Mouse (Mus musculus): ENCODE measurements around the gene Ikzf1.

Ikzf1 gene

DNA sequence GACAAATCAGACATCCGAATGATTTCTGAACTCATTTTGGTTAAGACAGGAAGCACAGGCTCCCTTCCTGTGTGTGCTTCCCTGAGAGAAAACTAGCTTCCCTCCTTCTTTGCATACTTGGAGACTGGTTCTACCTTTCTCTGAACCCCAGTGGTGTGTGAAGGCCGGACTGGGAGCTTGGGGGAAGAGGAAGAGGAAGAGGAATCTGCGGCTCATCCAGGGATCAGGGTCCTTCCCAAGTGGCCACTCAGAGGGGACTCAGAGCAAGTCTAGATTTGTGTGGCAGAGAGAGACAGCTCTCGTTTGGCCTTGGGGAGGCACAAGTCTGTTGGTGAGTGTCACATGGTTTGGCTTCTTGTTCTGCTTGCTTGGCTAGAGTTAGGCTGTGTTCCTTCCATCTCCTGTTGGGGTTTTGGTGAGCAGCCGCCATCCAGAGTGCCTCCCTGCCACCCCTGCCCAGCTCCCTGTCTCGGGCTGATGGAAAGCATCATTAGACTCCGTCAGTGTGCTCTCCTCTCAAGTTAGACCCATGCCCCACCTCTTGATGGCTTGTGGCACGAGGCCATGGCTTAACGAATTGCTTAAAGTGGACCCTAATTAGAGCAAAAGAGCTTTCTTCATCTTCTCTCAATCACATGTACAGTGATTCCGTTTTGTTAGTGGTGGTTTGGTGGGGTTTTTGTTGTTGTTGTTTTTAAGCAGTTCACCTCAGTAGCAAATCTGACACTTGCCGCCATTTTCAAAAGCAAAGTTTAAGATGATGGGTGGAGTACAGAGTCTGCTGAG is 5.4 kb downstream of the Ikzf1 start:
- peak; percentile 73 for DNase-seq (ENCODE audit: low spot score)

DNA sequence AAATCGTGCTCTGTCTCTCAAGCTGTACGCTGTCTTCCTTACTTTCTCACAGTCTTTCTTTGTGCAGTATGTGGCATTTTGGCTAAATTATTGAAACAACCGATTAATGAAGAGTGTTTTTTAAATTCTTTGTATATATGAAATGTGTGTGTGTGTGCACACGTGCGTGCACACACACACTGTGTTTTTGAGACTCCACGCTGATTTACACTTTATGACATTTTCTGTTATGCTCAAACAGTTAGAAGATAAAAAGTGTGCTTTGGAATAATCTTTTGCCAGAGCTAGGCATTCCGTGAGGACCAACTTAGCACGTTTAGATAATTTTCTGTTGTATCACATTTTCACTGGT is 6.0 kb downstream of the Ikzf1 start:
- DNase-seq (ENCODE audit: low spot score): no peak

DNA sequence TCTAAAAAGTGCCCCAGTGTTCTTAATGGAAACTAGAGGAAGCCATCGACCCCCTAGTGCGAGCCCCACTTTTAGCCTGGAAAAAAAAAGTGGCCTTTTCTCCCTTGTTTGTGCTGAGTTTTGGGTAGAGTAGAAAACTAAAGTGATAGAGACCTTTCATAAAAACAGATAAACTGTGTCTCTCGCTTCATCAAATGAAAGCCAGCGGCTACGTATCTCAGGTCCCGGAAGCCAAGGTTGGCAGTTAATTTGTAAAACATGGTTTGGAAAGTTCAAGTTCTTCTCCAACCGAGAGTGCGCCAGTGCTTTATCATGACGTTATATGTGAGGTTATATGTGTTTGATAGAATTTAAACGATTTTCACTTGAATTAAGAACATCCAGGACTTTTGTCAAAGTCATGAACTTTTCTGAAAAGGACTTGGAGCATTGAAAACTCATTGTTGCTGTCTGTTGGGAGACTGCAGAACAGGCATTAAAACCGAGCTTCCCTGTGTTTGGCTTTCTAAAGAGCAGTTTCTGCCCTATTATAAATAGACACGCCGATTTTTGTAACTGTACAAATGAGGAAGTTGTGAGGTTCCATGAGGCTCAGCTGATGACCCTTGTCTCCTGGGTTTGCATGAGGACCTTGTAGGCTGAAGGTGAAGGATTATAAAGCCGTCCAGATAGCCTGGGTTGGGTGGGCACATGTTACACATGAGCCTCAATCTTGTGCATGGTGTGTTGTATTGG is 6.7 kb downstream of the Ikzf1 start:
- peak; percentile 59 for DNase-seq (ENCODE audit: low spot score)

DNA sequence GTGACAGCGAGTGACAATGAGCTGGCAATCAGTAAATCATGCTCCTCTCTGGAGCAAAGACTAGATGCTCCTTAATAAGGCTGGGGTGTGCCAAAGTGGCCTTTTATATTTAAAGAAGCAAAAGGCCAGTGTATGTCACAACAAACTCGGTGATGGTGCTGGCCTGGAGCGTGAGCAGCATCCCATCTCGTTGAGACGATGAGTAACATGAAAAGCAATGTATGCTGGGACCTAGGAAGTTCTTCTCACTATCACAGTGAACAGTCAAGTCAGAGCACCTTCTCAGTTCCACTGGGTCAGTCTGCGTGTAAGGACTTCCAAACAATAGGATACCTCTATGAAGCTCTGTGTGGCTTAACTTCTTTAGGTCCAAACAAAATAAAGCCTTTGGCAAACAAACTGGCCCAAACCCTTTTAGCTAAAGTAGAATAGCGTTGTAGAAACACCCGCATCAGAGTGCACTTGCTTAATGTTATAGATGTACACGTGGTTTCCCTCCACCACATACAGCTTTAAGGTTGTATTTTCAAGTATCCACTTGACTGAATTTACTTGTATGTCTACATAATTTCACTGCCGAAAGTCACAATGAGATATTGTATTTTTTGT is 7.9 kb downstream of the Ikzf1 start:
- peak; percentile 57 for DNase-seq (ENCODE audit: low spot score)

DNA sequence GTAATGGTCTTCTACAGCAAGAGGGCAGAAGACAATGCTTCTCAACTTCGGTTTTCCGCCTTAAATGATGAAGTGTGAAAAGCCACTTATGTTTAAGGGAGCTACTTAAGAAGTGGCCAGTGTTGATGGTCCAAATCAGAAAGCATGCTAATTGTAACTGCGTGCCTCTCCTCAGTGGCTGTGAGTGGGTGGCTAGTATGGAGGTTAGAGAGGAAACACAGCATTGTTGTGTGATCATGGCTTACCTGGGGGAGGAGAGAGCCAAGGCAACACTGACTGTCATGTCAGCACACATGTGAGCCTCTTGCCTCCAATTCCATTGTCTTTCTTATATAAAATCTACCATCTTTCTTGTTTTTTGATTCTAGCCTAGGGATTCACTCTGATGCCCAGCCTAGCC is 8.6 kb downstream of the Ikzf1 start:
- no peak for DNase-seq (ENCODE audit: low spot score)

DNA sequence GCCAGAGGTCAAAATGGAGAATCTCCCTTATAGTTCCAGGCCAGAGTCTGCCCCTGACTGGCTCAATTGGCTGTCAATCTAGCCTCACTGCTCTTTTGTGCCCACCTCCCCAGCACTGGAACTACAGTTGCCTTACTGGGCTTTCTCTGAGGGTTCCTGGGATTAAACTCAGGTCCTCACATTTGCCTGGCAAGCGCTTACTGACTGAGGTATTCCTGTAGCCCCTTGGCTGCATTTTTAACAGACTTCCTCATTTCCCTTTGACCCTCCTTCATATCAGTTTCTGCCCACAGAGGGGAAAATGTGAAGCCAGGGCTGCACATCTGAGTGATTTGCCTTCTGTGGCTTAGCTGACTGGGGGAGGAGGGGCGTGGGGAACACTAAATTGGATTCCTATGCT is 9.3 kb downstream of the Ikzf1 start:
- DNase-seq (ENCODE audit: low spot score): no peak

DNA sequence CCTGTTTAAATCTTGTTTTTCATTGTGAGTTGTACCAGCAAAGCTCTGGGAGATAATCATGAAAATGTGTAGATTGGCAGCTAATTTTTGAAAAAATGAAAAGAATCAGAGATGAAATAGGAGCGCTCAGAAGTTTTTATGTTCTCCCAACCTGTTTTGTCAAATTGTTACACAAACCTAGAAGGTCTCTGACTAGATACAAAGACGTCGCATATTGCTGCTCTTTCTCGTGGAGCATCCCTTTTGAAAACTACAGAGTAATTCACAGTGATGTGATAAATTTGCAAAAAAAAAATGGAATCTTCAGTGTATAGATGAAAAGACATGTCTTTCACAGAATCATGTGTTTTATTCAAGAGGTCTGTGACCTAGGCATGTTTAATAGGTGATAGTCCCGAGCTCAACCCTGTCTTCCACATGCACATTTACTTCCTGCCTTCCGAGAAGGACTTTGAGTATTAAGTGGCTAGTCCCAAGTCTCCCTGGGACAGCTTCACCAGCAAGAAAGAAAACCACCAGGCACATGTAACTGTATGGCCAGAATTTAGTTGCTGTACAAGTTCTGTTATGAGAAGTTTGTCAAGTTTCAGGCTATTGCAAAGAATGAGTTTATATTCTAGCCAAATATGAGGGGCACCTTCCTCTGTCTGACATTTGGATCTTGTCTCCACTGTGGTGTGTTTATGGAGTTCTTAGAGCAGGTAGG is 9.8 kb downstream of the Ikzf1 start:
- no peak for DNase-seq (ENCODE audit: low spot score)

DNA sequence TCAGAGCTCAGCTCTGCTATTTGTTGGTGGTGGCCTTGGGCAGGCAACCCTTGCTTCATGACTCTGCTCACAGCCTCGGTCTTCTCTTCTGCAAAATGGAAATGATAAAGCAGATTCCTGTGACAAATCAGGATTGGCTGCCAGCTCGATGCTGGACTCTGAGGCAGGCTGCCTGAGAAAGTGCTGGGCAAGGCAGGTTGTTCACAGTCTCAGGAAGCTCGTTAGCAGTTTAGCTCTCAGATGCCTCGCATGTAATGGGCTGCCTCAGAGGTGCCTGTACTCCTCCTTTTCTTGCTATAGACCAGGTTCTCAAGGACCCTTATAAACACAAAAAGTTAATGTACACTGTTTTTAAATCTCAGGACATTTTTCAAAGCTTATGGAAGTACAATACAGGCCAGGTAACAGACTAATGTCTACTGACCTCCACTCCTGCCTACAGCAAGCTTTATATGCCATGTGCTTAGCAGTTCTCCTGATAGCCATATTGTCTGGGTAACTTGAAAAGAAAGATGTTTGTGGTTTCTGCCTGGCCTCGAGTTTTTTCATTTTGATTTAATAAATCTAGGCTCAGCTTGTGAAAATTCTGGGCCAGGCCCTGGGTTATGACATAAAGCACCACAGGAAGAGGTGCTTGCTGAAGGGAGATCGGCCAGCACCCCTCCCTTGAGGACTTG is 10.5 kb downstream of the Ikzf1 start:
- no peak for DNase-seq (ENCODE audit: low spot score)

DNA sequence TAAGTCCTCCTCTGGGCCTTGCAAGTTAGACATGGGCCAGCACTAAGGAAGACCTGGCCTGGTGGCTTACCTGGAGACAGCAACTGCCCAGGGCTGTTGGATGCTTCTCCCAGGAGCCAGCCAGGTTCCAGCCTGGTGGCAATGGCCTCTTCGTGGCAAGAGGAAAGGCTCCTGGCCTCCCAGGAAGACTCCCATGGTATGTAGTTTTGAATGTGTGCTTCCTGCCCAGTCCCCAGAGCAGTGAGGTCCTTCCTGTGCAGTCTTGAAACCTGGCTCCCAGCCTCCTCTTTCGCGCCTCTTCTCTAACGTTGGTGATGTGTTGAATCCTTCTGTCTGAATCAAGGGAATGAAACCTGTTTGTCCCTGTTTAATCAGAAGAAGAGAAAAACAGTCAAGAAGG is 11.1 kb downstream of the Ikzf1 start:
- DNase-seq (ENCODE audit: low spot score): no peak

DNA sequence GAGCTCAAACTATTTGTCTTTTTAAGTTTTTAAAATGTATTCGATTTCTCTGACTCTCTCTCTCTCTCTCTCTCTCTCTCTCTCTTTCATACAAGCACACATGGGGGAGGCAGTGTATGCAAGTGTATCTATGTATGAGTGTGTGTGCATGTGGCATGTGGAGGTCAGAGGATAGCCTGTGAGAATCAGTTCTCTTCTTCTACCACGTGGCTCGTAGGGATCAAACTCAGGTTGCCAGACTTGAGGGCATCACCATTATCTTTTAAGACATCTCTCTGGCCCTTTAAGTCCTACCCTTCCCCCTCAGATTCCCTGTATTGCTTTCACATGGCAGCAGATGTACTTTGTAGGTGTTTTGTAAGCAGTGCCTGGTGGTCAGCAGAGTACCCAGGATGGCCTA is 12.0 kb downstream of the Ikzf1 start:
- no peak for DNase-seq (ENCODE audit: low spot score)

DNA sequence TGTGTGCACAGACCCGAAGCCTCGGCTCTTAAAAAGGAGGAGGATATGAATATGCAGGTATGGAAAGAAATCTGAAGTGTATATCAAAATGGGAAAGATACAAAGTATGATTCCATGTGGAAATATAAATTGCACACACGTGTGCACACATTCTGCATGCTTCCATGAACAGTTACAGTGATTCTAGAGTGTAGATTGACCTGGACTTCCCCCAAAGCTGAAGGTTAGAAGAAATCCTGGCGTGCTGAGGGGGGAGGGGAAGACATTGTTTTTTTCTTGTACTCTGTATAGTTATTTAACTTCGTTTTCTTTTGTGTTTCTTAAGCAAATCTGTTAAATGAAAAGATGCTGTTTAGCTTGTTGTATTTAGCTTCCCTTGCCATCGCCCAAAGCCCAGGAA is 16.6 kb downstream of the Ikzf1 start:
- DNase-seq (ENCODE audit: low spot score): no peak

DNA sequence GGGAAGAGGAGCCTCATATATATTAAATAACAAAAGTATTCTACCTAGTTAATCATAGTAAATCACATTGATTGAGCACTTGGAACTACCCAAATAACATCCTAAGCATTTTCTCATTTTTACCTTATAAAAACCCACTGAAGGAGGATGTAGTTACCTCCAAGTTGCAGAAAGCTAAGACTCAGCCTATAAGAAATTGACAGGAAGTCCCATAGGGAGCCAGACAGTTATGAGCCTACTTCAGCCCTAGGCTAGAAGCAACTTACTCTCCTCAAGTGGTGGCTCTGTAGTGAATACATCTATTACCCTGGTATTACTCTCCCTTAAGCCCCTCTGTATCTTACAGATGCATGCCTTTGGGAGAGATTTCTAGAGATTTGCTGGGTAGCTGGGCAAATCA is 19.0 kb downstream of the Ikzf1 start:
- DNase-seq (ENCODE audit: low spot score): no peak

DNA sequence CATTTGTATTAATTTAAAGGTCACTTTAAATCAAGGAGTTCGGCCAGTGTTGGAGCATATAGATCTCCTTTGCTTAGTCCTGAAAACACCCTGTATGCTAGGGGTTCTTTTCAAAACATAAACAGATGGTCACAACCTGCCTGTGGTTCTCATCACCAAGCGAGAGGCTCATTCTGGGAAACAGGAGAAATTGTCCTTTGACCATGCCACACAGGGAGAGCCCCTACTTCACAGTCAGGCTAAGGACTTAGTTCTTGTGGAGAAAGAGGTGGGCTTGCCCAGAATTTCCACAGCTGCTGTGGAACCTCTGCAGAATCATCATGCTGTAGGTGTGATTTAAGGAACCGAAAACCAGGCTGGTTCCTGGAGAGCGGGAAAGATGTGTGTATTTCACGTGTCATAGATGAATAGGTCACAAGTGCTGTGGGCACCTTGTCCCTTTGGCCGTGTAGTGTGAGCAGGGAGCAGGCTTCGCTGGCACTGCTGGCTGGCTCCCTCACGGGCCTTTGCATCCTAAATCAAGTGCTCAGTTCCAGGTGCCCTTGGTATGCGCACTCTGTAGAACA is 23.4 kb downstream of the Ikzf1 start:
- no peak for DNase-seq (ENCODE audit: low spot score)

DNA sequence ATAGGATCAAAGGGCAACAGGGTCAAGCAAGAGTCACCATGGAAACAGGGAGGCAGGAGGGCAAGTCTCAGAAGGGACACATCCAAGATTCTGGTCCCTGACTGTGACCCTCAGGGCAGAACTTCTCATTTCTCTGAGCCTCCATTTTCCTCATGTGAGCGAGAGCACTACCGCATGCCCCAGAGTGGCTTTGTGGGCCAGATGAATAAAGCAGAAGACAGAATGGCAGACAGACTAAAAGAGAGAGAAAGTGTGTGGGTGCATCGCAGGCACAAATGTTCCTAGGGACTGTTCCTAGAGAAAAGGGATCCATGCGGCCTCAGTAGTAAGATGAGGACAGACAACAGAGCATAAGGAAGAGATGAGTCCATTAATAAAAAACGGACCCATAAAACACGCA is 24.5 kb downstream of the Ikzf1 start:
- no peak for DNase-seq (ENCODE audit: low spot score)

DNA sequence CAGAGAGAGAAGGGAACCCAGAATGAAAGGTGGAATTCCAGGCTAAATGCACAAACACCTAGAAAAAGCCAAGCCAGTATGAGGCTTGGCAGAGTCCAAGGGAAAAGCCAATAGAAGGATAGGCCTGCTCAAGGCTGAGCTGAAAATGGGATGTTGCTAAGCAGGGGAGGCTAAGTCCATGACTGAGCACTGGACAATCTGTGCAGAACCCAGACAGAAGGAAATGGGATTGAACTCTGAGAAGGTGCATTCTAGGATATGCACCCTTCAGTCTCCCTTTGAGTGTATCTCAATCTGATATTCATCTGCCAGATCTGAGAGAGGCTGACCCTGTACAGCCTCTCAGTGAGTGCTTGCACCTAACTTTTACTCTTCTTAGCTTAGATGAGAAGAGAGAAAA is 25.9 kb downstream of the Ikzf1 start:
- no peak for DNase-seq (ENCODE audit: low spot score)

DNA sequence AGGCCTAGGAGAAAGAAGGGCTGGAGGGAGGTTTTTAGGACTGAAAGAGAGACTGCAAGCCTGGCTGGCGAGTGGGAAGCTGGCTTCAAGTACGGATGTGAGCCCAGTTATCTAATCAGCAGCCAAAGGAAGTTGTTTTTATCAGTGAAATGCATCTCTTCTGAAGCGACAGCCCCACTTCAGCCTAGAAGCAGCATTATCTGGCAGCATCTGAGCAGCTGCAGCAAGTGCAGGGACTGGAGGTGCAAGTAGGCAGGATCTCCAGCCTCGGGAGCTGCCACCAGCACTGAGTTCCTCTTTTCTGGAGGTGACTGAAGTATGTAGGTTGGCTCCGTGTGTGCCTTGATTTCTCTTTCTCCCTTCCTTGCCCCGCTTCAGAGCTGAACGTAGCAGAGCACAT is 26.9 kb downstream of the Ikzf1 start:
- DNase-seq (ENCODE audit: low spot score): peak; percentile 68

DNA sequence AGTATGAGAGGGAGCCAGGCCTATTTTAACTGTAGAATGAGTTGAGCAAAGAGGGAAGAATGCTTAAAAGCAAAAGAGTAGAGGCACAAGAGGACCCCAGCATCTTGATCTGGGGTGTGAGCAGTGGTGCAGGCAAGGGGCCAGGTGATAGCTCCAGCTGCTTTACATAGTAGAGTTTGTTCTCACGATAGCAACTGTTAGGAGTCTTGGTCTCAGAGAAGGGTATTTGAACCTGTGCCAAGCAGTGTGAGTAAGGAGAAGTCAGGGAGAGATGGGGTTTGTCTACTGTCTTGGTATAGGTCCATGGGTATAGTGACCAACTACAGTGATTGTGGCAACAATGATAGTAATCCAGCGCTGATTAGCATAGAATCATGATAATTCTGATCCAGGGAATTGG is 29.9 kb downstream of the Ikzf1 start:
- DNase-seq (ENCODE audit: low spot score): no peak

DNA sequence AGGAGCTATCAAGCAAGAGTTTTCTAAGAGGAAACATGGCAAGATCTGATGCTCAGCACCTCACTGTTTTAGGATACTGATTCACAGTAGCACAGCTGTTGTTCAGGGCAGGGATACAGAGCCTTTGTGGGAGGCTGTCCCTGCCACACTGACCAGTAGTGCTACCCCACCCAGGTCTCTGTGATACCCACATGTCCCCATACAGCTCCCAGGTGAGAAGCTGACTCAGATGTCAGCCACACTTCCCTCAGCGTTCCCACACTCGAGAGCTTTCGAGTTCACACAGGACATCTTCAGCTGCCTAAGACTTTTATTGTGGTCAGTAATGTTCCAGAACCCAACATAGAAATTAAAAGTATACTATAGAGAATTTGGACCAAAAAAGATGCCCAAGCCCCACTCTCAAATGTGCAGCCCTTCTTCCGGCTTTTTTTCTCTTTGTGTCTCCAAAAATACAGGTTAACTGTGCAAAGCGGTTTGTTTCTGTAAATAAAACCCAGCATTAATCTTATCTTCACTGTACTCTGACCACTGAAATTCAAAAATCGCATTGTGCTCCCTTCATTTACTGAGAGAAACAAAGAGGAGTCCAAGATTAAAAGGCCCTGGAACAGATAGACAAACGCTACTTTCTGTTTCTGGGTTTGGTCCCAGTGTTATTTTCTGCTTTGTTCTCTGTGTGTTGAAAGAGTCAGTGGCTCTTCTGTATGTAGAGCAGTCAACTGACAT is 31.3 kb downstream of the Ikzf1 start:
- no peak for DNase-seq (ENCODE audit: low spot score)

DNA sequence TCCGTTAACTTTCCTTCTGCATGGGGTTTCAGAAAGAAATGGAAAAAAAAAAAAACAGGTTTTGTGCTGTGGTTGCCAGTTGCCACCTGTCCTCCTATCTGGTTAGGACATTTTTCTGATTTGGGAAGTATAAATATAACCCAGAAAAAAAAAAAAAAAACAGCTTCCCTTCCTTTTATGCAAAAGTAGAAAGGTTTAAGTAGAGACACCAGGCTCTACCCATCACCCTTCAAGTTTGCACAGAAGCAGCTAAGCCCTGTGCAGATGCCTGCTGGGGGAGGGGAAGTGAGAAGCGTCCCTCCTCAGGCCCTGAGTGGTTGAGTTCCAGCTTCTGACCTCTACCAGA is 31.9 kb downstream of the Ikzf1 start:
- no peak for DNase-seq (ENCODE audit: low spot score)

DNA sequence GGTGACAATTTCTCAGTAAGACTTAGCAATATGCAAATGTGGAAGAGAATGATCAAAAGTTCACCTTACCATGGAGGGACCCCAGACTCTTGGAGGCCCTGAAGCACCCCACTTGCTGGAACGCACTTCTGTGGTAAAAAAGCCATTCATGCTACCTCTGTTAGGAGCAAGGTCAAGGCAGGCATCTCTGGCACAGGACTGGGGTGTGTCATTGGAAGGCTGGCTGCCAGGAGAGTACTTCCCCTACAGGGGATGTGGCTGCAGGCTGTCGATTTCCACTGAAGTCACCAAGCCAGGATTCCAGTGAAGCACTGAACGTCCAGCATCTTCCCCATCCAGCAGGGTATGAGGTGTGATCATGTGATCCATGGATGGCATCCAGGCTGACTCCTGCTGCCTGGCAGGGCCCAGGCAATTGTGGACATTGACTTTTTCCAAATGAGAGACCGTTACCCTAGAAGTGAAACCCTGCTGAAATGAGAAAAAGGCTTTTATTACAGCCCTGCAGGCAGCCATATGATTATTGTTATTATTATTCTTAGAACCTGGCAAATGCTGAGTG is 32.9 kb downstream of the Ikzf1 start:
- DNase-seq (ENCODE audit: low spot score): no peak

DNA sequence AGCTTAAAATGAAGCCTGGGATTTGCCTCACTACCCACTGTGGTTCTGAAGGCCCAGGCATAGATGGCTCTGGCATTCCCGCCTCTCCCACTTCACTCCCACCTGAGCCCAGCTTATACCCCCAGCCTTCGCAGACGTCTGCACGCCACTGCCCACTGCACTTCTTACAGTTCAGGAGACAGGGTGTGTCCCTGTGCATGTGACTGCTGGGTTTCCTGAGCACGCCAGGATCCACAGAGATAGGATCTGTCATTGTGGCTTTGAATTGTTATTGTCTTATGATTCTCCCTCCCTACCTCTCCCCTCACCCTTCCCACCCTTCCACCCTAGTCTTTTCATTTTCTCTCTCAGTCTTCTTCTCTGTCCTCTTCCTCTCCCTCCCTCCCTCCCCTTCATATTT is 34.9 kb downstream of the Ikzf1 start:
- peak; percentile 77 for DNase-seq (ENCODE audit: low spot score)

All from T-cell, adult 2 months (primary cell).